Mouse (Mus musculus): Measurements from ENCODE around the gene Pak1.

Pak1 gene

GRCm38 (mm10) chr7:97863512-97863911, 75.2 kb downstream of the Pak1 start:
- no peak for DNase-seq

DNA sequence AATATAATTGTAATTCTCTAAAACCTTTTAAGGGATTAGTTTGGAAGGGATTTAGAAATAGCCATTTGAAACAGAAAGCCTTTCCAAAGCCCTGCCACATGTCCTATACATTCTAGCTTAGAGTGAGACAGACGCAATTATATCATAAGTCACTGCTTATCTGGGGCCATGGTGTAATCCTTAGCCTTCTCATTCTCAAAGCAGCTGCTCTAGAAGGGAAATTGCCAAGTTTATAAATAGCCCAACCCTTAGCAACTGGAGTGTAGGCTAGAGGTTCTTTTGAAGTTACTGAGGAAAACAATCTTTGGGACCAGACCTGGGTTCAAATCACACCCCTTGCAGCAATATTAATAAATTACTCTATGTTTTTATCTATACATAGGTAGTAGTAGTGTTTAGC, 76.2 kb downstream of the Pak1 start:
- no peak for DNase-seq

DNA sequence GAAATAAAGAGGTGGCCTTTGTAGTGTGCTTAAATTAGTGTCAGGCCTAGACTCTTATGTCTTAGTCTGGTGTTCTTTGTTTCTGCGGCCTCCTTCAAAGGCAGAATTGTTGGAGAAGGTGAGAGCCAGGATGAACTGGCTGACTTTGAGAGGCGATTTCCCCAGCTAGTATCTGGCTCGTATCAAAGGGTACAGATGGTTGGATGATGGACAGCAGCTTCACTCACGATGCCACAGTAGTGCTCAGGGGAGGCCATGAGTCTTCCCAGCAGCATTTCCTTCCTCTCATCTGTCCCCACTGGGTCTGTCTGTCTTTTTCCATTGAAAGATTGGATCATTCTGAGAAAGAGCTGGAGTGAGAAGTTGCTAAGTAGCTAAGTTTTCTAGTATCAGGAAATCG, 79.5 kb downstream of the Pak1 start:
- no peak for DNase-seq

DNA sequence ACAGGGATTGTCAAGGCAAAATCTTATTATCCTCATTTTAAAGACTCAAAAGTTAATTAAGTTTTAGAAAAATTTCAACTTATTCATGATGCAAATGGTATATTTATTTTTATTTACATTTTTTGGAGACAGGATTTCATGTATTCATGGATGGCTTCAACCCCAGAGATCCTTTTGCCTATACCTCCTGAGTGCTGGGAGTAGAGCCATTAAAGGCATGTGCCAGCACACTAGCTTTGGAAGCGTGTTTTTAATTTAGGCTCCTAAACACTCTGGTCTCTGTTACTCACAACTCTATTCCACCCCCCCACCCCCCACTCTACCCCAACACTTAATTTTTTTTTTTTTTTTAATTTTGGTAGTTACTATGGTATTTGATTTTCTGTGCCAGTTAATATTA, 80.4 kb downstream of the Pak1 start:
- DNase-seq, result no peak

- DNase-seq, result no peak
These were observed 84.1 kb downstream of the Pak1 start for GRCm38 (mm10) chr7:97872396-97872795.

DNA sequence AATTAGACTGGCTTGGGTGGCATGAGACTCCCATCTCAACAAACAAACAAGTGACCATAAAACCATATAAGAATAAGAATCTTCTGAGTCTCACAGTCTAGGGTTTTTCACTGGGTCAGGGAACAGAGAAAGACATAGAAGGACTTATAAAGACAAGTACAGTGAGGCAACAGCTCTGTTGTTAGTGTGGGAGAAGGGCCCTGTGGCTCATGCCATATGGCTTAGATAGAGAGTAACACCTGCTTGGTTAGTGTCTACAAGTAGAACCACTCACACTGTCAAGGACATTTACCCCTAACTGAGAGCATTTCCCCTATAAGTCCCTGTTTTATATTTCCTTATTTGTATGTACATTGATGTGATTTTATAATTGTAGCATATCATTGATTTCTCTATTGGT, 85.0 kb downstream of the Pak1 start:
- DNase-seq, result no peak

- DNase-seq, result peak; percentile 72
These were observed 89.7 kb downstream of the Pak1 start for GRCm38 (mm10) chr7:97877846-97878538.

- no peak for DNase-seq
These were observed 123.3 kb downstream of the Pak1 start for GRCm38 (mm10) chr7:97911646-97912045.

DNA sequence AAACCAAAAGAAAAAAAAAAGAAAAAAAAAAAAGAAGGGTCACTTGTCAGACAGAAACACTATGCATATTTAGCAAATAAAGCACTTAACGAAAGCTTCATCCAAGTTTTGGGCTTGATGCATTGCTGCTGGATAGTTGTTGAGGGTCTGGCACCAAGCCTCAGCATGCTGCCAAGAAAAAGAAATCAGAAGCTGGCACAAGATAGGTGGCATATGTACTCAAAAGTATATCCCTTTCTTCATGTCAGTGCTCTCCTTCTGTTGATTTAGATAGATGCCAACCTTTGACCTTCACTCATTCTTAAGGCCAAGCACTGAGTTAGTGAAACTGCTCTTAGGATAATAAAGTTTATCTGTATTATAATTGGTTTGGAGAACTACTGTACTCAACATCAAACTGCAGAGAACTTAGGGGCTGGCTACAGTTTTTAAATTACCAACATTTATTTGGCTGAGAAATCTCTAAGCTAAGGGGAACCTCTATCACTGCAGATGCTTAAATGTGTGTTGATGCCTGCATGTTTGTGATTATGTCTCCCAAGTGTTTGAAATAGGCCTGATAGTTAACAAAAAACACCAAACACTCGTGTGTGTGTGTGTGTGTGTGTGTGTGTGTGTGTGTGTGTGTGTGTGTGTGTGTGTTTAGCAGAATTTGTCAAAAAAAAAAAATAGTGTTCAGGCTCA, 126.6 kb downstream of the Pak1 start:
- DNase-seq, result no peak

DNA sequence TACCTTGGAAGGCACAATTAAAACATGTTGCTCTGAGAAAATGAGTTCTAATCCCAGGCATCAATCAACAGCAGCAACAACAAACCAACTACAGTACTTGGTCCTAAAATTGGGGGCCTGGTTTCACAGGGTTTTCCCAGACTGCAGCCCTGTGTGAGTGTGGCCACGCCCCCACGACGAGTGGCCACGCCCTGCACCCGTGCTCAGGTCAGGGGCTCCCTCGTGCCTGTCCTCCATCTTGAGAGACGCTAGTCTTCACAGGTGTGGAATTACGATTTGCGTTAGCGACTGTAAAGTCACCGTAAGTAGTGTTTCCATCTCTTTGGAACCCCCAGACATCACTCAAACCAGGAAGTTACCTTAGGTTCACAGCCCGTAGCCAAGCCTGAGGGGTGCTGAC, 131.4 kb downstream of the Pak1 start, which contains the start of gene Gdpd4:
TSS of gene Gdpd4 (plus strand) at position 214 of the 400 bp plus-strand sequence.
- no peak for DNase-seq

DNA sequence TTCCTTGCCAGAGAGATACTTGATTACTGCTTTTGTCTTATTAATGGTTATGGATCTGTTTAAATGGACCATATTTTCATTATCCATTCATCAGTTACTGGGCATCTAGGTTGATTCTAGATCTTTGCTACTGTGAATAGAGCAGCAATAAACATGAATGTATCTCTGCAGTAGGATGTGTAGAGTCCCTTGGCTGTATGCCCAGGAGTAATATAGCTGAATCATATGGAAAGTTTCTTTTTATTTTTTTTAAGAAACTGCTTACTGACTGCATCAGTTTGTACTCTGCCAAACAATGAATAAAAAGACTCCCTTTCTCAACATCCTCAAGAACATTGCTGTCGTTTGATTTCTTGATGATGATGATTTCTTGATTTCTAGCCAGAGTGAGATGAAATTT, 137.5 kb downstream of the Pak1 start:
- DNase-seq, result no peak

DNA sequence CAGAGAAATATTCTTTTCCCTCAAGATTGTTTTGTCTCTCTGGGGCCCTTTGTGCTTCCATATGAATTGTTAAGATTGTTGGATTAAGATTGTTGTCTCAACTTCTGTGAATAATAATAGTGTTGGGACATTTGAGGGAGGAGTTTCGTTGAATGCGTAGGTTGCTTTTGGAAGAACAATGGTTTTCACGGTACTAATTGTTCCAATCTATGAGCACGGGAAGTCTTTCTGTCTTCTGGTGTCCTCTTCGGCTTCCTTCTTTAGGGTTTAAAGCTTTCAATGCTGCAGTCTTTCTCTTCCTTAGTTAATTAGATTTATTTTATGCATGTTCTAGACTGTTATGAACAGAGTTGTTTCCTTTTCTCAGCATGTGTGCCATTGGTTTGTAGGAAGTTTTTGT, 138.6 kb downstream of the Pak1 start:
- no peak for DNase-seq

DNA sequence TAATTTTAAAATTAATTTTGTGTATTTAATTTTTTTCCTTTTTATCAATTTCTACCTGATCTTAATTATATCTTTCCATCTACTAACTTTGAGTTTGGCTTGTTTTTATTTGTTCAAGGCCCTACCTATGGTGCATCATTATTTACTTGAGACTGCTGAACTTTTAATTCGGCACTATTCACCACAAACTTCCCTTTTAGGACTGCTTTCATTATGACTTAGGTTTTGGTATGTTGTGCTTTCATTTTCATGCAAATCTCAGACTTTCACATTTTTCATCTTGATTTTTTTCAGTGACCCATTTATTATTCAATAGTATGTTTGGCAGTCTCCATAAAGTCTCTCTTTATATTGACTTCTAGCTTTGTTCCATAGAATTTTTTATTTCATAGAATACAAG, 156.1 kb downstream of the Pak1 start:
- no peak for DNase-seq

Measured in thymus, postnatal 14 days (tissue).